Mouse (Mus musculus) brain, embryonic 14.5 days (tissue): ENCODE measurements around the gene Foxk2.

Experiments
- CTCF ChIP-seq: fragments of 200-500 bp; IDR thresholded peaks from 2 replicates; pipeline ENCODE4 v1.5.1; 2012; ENCODE audit warnings: inconsistent platforms, mild to moderate bottlenecking, moderate library complexity, borderline replicate concordance; ENCODE audit not compliant: insufficient read depth, insufficient read length; ENCODE audit errors: extremely low read depth
- POLR2A ChIP-seq: fragments of 200-500 bp; IDR thresholded peaks from 2 replicates; pipeline ENCODE4 v1.6.1; 2012; ENCODE audit warnings: mild to moderate bottlenecking, inconsistent platforms, borderline replicate concordance; ENCODE audit not compliant: poor library complexity, insufficient read depth, insufficient read length, severe bottlenecking; ENCODE audit errors: extremely low read depth

DNA sequence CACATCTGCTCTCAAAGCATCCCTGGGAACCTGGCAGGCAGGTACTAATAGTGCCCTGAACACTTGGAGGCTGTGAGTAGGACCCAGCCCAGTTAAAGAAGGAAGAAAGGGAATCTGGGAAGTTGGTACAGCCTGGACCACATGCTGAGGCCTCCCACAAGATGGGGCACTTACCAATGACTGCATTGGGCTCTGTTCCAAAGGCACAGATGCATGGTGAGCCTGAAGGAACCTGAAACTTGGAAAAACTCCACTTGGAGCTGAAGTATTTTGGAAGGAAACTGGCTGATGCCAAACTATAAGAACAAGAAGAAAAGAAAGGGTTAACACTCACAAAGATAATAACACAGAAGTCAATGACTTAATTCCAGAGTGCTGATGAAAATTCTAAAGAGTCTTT is 68.8 kb downstream of the Foxk2 start:
- no peak for TF ChIP-seq CTCF
- TF ChIP-seq POLR2A, result no peak
